Mouse (Mus musculus): ENCODE measurements around the gene Ptcra. TPM values are rescaled to one million over a fixed set of nuclear protein-coding genes. Genes with fewer than 3 reads are reported as not detected.

Ptcra gene
- polyA plus RNA-seq, 1 experiment from 2014 or later, result 0.32 TPM

DNA sequence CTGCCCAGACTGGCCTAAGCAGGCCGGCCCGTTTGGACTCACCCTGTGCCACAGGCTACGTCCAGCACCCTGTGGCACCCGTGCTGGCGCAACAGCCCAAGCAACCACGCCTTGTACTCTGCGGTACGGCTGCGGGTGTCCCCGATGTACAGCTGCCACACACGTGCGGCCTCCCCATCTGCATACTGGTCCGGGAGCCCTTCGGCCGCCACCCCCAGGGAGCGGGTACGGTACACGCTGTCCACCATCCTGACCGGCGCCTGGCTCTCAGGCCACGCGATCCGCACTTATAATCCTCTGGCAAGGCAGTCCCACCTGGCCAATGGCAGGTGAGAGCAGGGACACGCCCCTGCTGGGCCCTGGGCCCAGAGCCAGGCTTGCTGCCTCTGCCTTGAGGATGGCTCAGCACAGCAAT is 34.6 kb downstream of the Ptcra start, which contains the start of gene Gnmt:
Gnmt (minus strand) TSS at position 265 of the 415 bp plus-strand sequence.
- H3K4me3 ChIP-seq (ENCODE audit: low read depth, low read length), result no peak within 1 kb of the TSS
- 12% methylated on average over 24 of the region's 24 CpGs for WGBS
- ATAC-seq (replicated peaks; ENCODE audit: insufficient number of reproducible peaks, low FRiP score, low TSS enrichment, low read depth), result no peak
- H3K27me3 ChIP-seq (ENCODE audit: control insufficient read depth, insufficient read depth, low read length), result peaks cover 6% of the 10 kb centered on the region
- H3K4me2 ChIP-seq (ENCODE audit: low read depth, low read length), result peak within 1 kb of the TSS; percentile 8; the same call in 1 of the 2 replicates
- H3K9me3 ChIP-seq (replicated peaks; ENCODE audit: control insufficient read depth, low read length), result no peaks in the 10 kb centered on the region
- H3K27ac ChIP-seq (replicated peaks; ENCODE audit: low read depth, low read length), result no peak within 1 kb of the TSS
- DNase-seq (ENCODE audit: low spot score), result no peak
- no peak within 1 kb of the TSS for H3K9ac ChIP-seq (replicated peaks; ENCODE audit: low read length)
- H3K36me3 ChIP-seq (replicated peaks; ENCODE audit: control insufficient read depth, insufficient read depth, low read depth, low read length), result no peaks in the 10 kb centered on the region
- no peaks in the 10 kb centered on the region for H3K4me1 ChIP-seq (ENCODE audit: control insufficient read depth, insufficient read depth, low read length)

DNA sequence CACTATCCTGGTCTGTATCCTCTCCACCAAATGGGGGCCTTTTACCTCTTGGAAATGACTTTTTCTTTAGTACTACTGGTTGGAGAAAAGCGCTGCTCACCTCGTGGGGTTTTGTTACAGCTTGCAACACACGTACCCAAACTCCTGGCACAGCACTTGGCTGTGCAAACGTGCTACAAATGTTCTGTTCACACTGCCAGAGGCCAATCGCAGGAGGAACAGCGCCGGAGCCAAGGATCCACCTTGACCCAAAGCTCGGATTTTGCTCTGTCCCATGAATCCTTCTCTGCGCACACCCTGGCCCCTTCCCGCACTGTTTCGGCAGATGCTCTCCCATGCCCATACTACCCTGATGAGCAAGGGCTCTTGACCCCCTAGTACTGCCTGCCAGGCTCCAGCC is 35.0 kb downstream of the Ptcra start:
- no peak for DNase-seq (ENCODE audit: low spot score)
- no peaks in the 10 kb centered on the region for H3K9me3 ChIP-seq (replicated peaks; ENCODE audit: control insufficient read depth, low read length)
- 39% methylated on average over 11 of the region's 11 CpGs for WGBS
- no peak overlapping the region for H3K9ac ChIP-seq (replicated peaks; ENCODE audit: low read length)
- H3K4me1 ChIP-seq (ENCODE audit: control insufficient read depth, insufficient read depth, low read length), result no peaks in the 10 kb centered on the region
- 0 out of 2 replicates have a peak overlapping the region, but pooled peaks have one; percentile 8 for H3K4me2 ChIP-seq (ENCODE audit: low read depth, low read length)
- H3K4me3 ChIP-seq (ENCODE audit: low read depth, low read length), result no peak overlapping the region
- H3K27ac ChIP-seq (replicated peaks; ENCODE audit: low read depth, low read length), result no peak overlapping the region
- H3K36me3 ChIP-seq (replicated peaks; ENCODE audit: control insufficient read depth, insufficient read depth, low read depth, low read length), result no peaks in the 10 kb centered on the region
- peaks cover 6% of the 10 kb centered on the region for H3K27me3 ChIP-seq (ENCODE audit: control insufficient read depth, insufficient read depth, low read length)
- no peak for ATAC-seq (replicated peaks; ENCODE audit: insufficient number of reproducible peaks, low FRiP score, low TSS enrichment, low read depth)

DNA sequence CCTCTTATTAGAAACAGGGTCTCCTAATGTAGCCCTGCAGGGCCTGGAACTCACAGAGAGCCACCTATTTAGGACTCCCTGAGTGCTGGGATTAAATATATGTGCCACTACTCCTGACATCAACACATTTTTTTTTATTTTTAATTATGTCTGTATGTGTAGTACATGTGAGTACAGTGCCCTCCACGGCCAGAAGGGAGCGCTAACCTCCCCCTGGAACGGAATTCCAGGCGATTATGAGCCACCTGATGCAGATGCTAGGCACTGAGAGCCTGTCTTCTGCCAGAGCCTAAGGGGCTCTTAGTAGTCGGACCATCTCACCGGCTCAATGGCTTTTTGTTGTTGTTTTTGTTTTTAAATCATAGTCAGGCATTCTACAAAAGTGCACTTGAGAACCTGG is 35.5 kb downstream of the Ptcra start:
- H3K27me3 ChIP-seq (ENCODE audit: control insufficient read depth, insufficient read depth, low read length), result peaks cover 6% of the 10 kb centered on the region
- no peaks in the 10 kb centered on the region for H3K36me3 ChIP-seq (replicated peaks; ENCODE audit: control insufficient read depth, insufficient read depth, low read depth, low read length)
- no peaks in the 10 kb centered on the region for H3K4me1 ChIP-seq (ENCODE audit: control insufficient read depth, insufficient read depth, low read length)
- no peak overlapping the region for H3K9ac ChIP-seq (replicated peaks; ENCODE audit: low read length)
- no peak overlapping the region for H3K27ac ChIP-seq (replicated peaks; ENCODE audit: low read depth, low read length)
- 33% methylated on average over 6 of the region's 6 CpGs for WGBS
- no peaks in the 10 kb centered on the region for H3K9me3 ChIP-seq (replicated peaks; ENCODE audit: control insufficient read depth, low read length)
- H3K4me2 ChIP-seq (ENCODE audit: low read depth, low read length), result no peak overlapping the region
- H3K4me3 ChIP-seq (ENCODE audit: low read depth, low read length), result no peak overlapping the region
- DNase-seq (ENCODE audit: low spot score) (peak; percentile 35), ATAC-seq (replicated peaks; ENCODE audit: insufficient number of reproducible peaks, low FRiP score, low TSS enrichment, low read depth) (no peak)

DNA sequence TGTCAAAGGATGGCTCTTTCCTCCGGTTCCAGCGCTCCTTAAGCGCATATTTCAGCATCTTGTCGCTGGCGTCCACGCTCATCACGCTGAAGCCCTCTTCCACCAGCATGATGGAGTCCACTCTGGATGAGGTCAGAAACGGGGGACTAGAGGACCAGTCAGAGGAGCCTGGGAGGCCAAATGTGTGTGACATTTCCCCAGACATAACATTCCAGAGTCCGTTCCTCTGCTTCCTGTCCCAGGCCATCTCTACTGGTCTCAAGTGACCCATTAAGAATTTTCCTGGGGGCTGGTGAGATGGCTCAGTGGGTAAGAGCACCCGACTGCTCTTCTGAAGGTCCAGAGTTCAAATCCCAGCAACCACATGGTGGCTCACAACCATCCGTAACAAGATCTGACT is 36.2 kb downstream of the Ptcra start:
- WGBS, result 85% methylated on average over 11 of the region's 11 CpGs
- no peak for ATAC-seq (replicated peaks; ENCODE audit: insufficient number of reproducible peaks, low FRiP score, low TSS enrichment, low read depth)
- H3K9ac ChIP-seq (replicated peaks; ENCODE audit: low read length), result no peak overlapping the region
- H3K4me2 ChIP-seq (ENCODE audit: low read depth, low read length), result no peak overlapping the region
- no peak overlapping the region for H3K4me3 ChIP-seq (ENCODE audit: low read depth, low read length)
- H3K9me3 ChIP-seq (replicated peaks; ENCODE audit: control insufficient read depth, low read length), result no peaks in the 10 kb centered on the region
- no peaks in the 10 kb centered on the region for H3K36me3 ChIP-seq (replicated peaks; ENCODE audit: control insufficient read depth, insufficient read depth, low read depth, low read length)
- no peaks in the 10 kb centered on the region for H3K4me1 ChIP-seq (ENCODE audit: control insufficient read depth, insufficient read depth, low read length)
- DNase-seq (ENCODE audit: low spot score), result no peak
- peaks cover 6% of the 10 kb centered on the region for H3K27me3 ChIP-seq (ENCODE audit: control insufficient read depth, insufficient read depth, low read length)
- no peak overlapping the region for H3K27ac ChIP-seq (replicated peaks; ENCODE audit: low read depth, low read length)

DNA sequence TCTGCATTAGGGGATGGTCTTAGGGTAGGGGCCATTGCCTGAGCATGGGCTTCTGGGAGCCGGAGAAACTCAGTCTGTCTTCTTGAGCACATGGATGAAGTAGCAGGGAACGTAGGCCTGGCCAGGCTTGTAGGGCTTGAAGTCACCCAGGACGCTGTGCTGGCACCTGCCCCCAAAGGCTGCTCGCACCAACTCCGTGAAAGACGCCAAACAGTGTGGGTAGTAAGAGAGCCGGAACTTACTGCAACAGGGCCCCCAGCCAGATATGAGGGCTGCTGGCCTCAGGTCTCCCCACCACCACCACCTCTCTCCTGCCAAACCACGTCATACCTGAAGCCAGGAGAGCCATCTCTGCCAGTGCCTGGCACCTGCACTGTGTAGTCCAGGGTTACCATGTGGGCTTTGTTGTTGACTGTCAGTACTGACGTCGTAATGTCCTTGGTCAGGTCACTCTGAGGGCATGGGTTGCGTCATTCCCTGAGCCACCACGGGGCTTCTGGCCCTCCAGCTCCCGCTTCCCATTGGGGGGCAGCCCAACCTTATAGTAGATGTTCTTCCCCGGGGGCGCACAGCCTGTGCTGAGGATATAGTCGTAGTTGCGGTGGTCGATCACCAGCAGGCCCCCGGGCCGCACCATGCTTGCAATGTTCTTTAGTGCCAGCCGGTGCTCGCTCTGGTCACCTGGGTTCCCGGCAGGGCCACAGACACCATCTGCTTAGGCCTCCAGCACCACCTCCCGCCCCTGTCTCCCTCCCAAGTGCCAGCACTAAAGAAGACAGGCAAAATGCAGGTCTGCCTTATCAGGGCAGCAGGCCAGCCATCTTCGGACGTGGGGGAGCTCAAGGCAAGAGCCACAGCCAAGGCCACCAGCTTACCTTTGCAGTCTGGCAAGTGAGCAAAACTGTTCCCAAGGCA is 37.5 kb downstream of the Ptcra start:
- H3K27me3 ChIP-seq (ENCODE audit: control insufficient read depth, insufficient read depth, low read length), result peaks cover 6% of the 10 kb centered on the region
- no peak overlapping the region for H3K4me2 ChIP-seq (ENCODE audit: low read depth, low read length)
- no peak overlapping the region for H3K9ac ChIP-seq (replicated peaks; ENCODE audit: low read length)
- H3K36me3 ChIP-seq (replicated peaks; ENCODE audit: control insufficient read depth, insufficient read depth, low read depth, low read length), result no peaks in the 10 kb centered on the region
- WGBS, result 92% methylated on average over 26 of the region's 26 CpGs
- no peaks in the 10 kb centered on the region for H3K9me3 ChIP-seq (replicated peaks; ENCODE audit: control insufficient read depth, low read length)
- H3K27ac ChIP-seq (replicated peaks; ENCODE audit: low read depth, low read length), result no peak overlapping the region
- H3K4me3 ChIP-seq (ENCODE audit: low read depth, low read length), result no peak overlapping the region
- no peaks in the 10 kb centered on the region for H3K4me1 ChIP-seq (ENCODE audit: control insufficient read depth, insufficient read depth, low read length)
- no peak for DNase-seq (ENCODE audit: low spot score)
- no peak for ATAC-seq (replicated peaks; ENCODE audit: insufficient number of reproducible peaks, low FRiP score, low TSS enrichment, low read depth)

DNA sequence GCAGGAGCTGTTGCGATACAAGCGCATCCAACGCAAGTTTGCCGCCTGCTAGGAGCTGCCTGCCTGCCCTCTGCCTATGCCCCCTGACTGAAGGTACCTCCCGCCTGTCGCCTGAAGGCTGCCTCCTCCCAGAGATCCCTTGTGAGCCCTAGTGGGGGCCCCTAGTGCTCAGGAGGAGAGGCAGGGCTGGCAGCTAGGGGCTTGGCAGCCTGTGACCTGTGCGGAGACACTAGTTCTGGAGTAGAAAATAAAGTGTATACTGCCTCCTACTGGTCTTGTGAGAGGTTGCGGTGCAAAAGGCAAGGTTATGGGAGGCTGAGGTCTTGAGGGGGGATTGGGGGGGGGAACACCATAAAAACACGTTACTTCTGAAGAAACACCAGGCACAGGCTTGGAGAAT is 38.2 kb downstream of the Ptcra start:
- Histone ChIP-seq H3K4me3 (ENCODE audit: low read depth, low read length) (no peak overlapping the region), H3K4me2 (ENCODE audit: low read depth, low read length) (no peak overlapping the region), H3K27me3 (ENCODE audit: control insufficient read depth, insufficient read depth, low read length) (peaks cover 6% of the 10 kb centered on the region), H3K27ac (replicated peaks; ENCODE audit: low read depth, low read length) (no peak overlapping the region), H3K4me1 (ENCODE audit: control insufficient read depth, insufficient read depth, low read length) (no peaks in the 10 kb centered on the region), H3K9ac (replicated peaks; ENCODE audit: low read length) (no peak overlapping the region; the same call in 1 of the 2 replicates), H3K36me3 (replicated peaks; ENCODE audit: control insufficient read depth, insufficient read depth, low read depth, low read length) (no peaks in the 10 kb centered on the region), H3K9me3 (replicated peaks; ENCODE audit: control insufficient read depth, low read length) (no peaks in the 10 kb centered on the region)
- DNase-seq (ENCODE audit: low spot score) (peak; percentile 64), ATAC-seq (replicated peaks; ENCODE audit: insufficient number of reproducible peaks, low FRiP score, low TSS enrichment, low read depth) (no peak)
- 53% methylated on average over 9 of the region's 9 CpGs for WGBS

DNA sequence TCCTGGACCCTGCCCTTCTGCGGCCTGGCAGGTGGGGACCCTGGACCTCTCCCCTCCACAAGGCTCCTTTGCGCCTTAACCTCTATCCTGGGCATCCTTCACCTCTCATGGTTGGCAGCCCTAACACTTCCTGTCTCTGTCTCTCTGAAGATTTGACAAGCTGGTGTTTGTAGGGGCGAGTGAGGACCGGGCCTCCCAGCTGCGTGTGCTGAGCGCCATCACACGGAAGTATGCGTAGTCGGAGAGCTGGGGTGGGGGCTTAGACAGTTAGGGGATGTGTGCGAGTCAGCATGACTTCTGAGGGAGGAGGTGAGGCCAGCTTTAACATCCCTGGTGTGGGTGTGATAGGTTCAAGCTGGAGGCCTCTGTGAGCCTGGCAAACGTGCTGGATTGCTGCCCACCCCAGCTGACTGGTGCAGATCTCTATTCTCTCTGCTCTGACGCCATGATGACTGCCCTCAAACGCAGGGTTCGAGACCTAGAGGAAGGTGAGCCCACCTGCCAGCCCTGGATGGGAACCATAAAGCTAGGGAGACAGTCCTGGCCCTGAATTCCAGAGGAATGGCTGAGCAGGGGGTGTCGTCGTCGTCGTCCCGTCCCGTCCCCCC is 38.9 kb downstream of the Ptcra start:
- Histone ChIP-seq H3K9me3 (replicated peaks; ENCODE audit: control insufficient read depth, low read length) (no peaks in the 10 kb centered on the region), H3K36me3 (replicated peaks; ENCODE audit: control insufficient read depth, insufficient read depth, low read depth, low read length) (no peaks in the 10 kb centered on the region), H3K4me1 (ENCODE audit: control insufficient read depth, insufficient read depth, low read length) (no peaks in the 10 kb centered on the region), H3K9ac (replicated peaks; ENCODE audit: low read length) (no peak overlapping the region), H3K27ac (replicated peaks; ENCODE audit: low read depth, low read length) (no peak overlapping the region), H3K4me2 (ENCODE audit: low read depth, low read length) (no peak overlapping the region), H3K27me3 (ENCODE audit: control insufficient read depth, insufficient read depth, low read length) (peaks cover 6% of the 10 kb centered on the region), H3K4me3 (ENCODE audit: low read depth, low read length) (no peak overlapping the region)
- ATAC-seq (replicated peaks; ENCODE audit: insufficient number of reproducible peaks, low FRiP score, low TSS enrichment, low read depth) (no peak), DNase-seq (ENCODE audit: low spot score) (no peak)
- WGBS, result 84% methylated on average over 16 of the region's 20 CpGs

DNA sequence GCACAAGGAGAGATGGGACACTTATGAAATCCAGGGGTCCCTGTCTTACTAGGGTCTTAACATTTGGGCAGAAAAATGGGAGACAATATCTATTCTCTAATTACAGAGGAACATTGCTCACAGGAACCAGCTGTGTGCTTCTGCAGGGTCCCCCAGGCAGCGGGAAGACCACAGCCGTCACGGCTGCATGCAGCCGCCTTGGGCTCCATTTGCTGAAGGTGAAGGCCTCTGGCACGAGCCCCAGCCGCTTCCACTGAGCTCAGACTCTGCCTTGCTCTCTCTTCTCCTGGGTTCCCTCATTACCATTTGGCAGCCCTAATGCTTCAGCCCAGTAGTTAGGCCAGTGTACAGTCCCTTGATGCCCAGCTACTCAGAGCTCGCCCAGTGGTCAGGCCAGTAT is 42.4 kb downstream of the Ptcra start:
- no peaks in the 10 kb centered on the region for H3K27me3 ChIP-seq (ENCODE audit: control insufficient read depth, insufficient read depth, low read length)
- no peak overlapping the region for H3K4me2 ChIP-seq (ENCODE audit: low read depth, low read length)
- WGBS, result 85% methylated on average over 7 of the region's 7 CpGs
- H3K9me3 ChIP-seq (replicated peaks; ENCODE audit: control insufficient read depth, low read length), result no peaks in the 10 kb centered on the region
- no peak overlapping the region for H3K9ac ChIP-seq (replicated peaks; ENCODE audit: low read length)
- DNase-seq (ENCODE audit: low spot score), result no peak
- ATAC-seq (replicated peaks; ENCODE audit: insufficient number of reproducible peaks, low FRiP score, low TSS enrichment, low read depth), result no peak
- no peaks in the 10 kb centered on the region for H3K4me1 ChIP-seq (ENCODE audit: control insufficient read depth, insufficient read depth, low read length)
- no peak overlapping the region for H3K4me3 ChIP-seq (ENCODE audit: low read depth, low read length)
- no peak overlapping the region for H3K27ac ChIP-seq (replicated peaks; ENCODE audit: low read depth, low read length)
- no peaks in the 10 kb centered on the region; the same call in 1 of the 2 replicates for H3K36me3 ChIP-seq (replicated peaks; ENCODE audit: control insufficient read depth, insufficient read depth, low read depth, low read length)
